Mouse (Mus musculus) testis, adult 2 months (tissue): Measurements from ENCODE around the gene AF067061.
"Not testable (repeated sequence)": the region's sequence is repeated elsewhere in the genome, so short reads cannot be mapped to it uniquely, and the experiment has no call there.

ENCODE experiments used
- CTCF ChIP-seq: fragments of 200-500 bp; IDR thresholded peaks from 2 replicates; pipeline ENCODE4 v1.5.1; 2012; ENCODE audit warnings: low read depth, mild to moderate bottlenecking, inconsistent platforms, low read length, moderate library complexity; ENCODE audit not compliant: control insufficient read depth, insufficient read depth, insufficient replicate concordance
- POLR2A ChIP-seq: fragments of 200-500 bp; IDR thresholded peaks from 2 replicates; pipeline ENCODE4 v1.6.1; 2012; ENCODE audit warnings: low read depth, mild to moderate bottlenecking, inconsistent platforms, low read length, moderate library complexity; ENCODE audit not compliant: control insufficient read depth

- TF ChIP-seq CTCF, POLR2A: not testable (repeated sequence)
Measured at GRCm38 (mm10) chr13:120223012-120223659, 39.8 kb upstream of the AF067061 start.
